ENCODE assay signal across 23 mouse cellular contexts in the genomic region with DNA sequence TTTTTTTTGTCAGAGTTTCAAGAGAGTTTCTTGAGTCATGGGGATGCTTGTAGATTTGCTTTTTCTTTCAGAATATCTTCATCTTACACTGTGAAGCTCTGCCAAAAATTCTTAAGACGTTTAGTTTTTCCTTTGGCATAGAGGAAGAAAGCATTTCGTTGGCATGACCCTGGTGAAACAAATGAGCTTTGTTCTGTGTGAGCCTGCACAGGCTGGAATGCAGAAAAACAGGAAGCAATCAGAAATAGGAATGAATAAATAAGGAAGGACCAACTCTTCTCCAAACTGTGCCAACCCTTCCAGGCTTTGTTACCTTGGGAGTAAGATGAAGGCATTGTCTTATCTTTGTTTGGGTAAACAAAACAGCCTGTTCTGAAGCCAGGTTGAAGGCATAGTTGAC.
DNase-seq lines count a peak whose midpoint lies in the region; ATAC-seq and TF ChIP-seq lines count a peak whose summit lies in the region.
"Had no signal": no experiment of that assay in that cellular context is flagged by ENCODE, and none has a peak within 500 bp of the region (broad histone marks: within the 10 kb centered on the region; RNA-seq: fewer than 3 reads in every experiment).

No protein-coding gene starts in this region.

- H3K27me3 ChIP-seq in forebrain, embryonic 14.5 days (replicated peaks; ENCODE audit: control insufficient read depth, insufficient read depth, low read length): no peaks in the 10 kb centered on the region
- no peaks in the 10 kb centered on the region for H3K27me3 ChIP-seq in forebrain, embryonic 13.5 days
- H3K27me3 ChIP-seq in lung, postnatal 0 days (replicated peaks; ENCODE audit: insufficient read depth, low read length): no peaks in the 10 kb centered on the region
- no peaks in the 10 kb centered on the region for H3K27me3 ChIP-seq in hindbrain, embryonic 11.5 days (ENCODE audit: control insufficient read depth, insufficient read depth, low read length)
- no peaks in the 10 kb centered on the region for H3K27me3 ChIP-seq in limb, embryonic 10.5 days (ENCODE audit: low read depth, poor library complexity, severe bottlenecking)
- H3K27me3 ChIP-seq: CH12.LX; embryonic facial prominence, embryonic 12.5 days; heart, embryonic 13.5 days; hindbrain, embryonic 12.5 days had no signal

- DNase-seq in forebrain, embryonic 14.5 days (ENCODE audit: low spot score): peak; percentile 13
- DNase-seq in lung, postnatal 0 days (ENCODE audit: low spot score): peak; percentile 33
- DNase-seq in lung, postnatal 25 days (ENCODE audit: low spot score): no peak
- DNase-seq in fat pad, adult 2 months (ENCODE audit: extremely low read depth, low read depth, low spot score): peak; percentile 3
- no peak for DNase-seq in hindbrain, embryonic 11.5 days (ENCODE audit: low spot score)
- no peak for DNase-seq in limb, embryonic 10.5 days (ENCODE audit: low spot score)
- DNase-seq: adrenal gland, adult 2 months; adrenal gland, postnatal 25 days; cerebellum, adult 8-10 months; cerebellum, postnatal 14 days; embryo, embryonic 11 days; gastrocnemius, adult 2 months; gastrocnemius, postnatal 25 days; heart, adult 11 months; heart, postnatal 36 days had no signal

- H3K4me1 ChIP-seq in forebrain, embryonic 14.5 days (ENCODE audit: control insufficient read depth, insufficient read depth, low read length): no peaks in the 10 kb centered on the region
- no peaks in the 10 kb centered on the region for H3K4me1 ChIP-seq in forebrain, embryonic 13.5 days
- H3K4me1 ChIP-seq in lung, postnatal 0 days (ENCODE audit: insufficient read depth, low read depth, low read length): no peaks in the 10 kb centered on the region
- H3K4me1 ChIP-seq in hindbrain, embryonic 11.5 days (replicated peaks; ENCODE audit: control insufficient read depth, insufficient read depth, low read length): no peaks in the 10 kb centered on the region
- no peaks in the 10 kb centered on the region for H3K4me1 ChIP-seq in limb, embryonic 10.5 days
- H3K4me1 ChIP-seq: embryonic facial prominence, embryonic 12.5 days; forebrain, embryonic 10.5 days; heart, embryonic 13.5 days; hindbrain, embryonic 12.5 days had no signal

- peak; percentile 30; the same call in 1 of the 2 replicates for TF ChIP-seq EP300 in lung, postnatal 0 days (IDR thresholded peaks at IDR 0.05)

- no peak overlapping the region for H3K4me2 ChIP-seq in forebrain, embryonic 14.5 days (ENCODE audit: low read length)
- no peak overlapping the region for H3K4me2 ChIP-seq in forebrain, embryonic 13.5 days
- H3K4me2 ChIP-seq in lung, postnatal 0 days (replicated peaks; ENCODE audit: low read depth, low read length): no peak overlapping the region
- H3K4me2 ChIP-seq in hindbrain, embryonic 11.5 days (replicated peaks; ENCODE audit: low read depth, low read length): no peak overlapping the region
- H3K4me2 ChIP-seq: embryonic facial prominence, embryonic 12.5 days; heart, embryonic 13.5 days; hindbrain, embryonic 12.5 days had no signal

- H3K27ac ChIP-seq in forebrain, embryonic 14.5 days (ENCODE audit: low read depth, low read length): no peak overlapping the region
- no peak overlapping the region for H3K27ac ChIP-seq in forebrain, embryonic 13.5 days
- H3K27ac ChIP-seq in lung, postnatal 0 days (ENCODE audit: low read length): no peak overlapping the region
- no peak overlapping the region for H3K27ac ChIP-seq in hindbrain, embryonic 11.5 days (ENCODE audit: low read depth, low read length)
- no peak overlapping the region for H3K27ac ChIP-seq in limb, embryonic 10.5 days
- H3K27ac ChIP-seq: embryonic facial prominence, embryonic 12.5 days; forebrain, embryonic 10.5 days; gastrocnemius, adult 2 months; heart, embryonic 13.5 days; hindbrain, embryonic 12.5 days had no signal

- WGBS in forebrain, embryonic 14.5 days: 27% methylated on average over 2 of the region's 2 CpGs
- 45% methylated on average over 2 of the region's 2 CpGs for WGBS in forebrain, embryonic 13.5 days
- WGBS in lung, postnatal 0 days: 3% methylated on average over 2 of the region's 2 CpGs
- 58% methylated on average over 2 of the region's 2 CpGs for whole genome bisulfite sequencing in hindbrain, embryonic 11.5 days
- 63% methylated on average over 2 of the region's 2 CpGs for WGBS in limb, embryonic 10.5 days

- no peak overlapping the region for H3K9ac ChIP-seq in forebrain, embryonic 14.5 days (ENCODE audit: low read length)
- H3K9ac ChIP-seq in forebrain, embryonic 13.5 days: no peak overlapping the region
- no peak overlapping the region for H3K9ac ChIP-seq in lung, postnatal 0 days (replicated peaks; ENCODE audit: low read depth)
- no peak overlapping the region for H3K9ac ChIP-seq in hindbrain, embryonic 11.5 days (ENCODE audit: low read depth, low read length)
- H3K9ac ChIP-seq: embryonic facial prominence, embryonic 12.5 days; heart, embryonic 13.5 days; hindbrain, embryonic 12.5 days had no signal

- no peak for TF ChIP-seq CTCF in lung, postnatal 0 days (IDR thresholded peaks at IDR 0.05)

- no peaks in the 10 kb centered on the region for H3K36me3 ChIP-seq in forebrain, embryonic 14.5 days (ENCODE audit: control insufficient read depth, insufficient read depth, low read length)
- H3K36me3 ChIP-seq in forebrain, embryonic 13.5 days (ENCODE audit: poor library complexity, severe bottlenecking): no peaks in the 10 kb centered on the region
- H3K36me3 ChIP-seq in lung, postnatal 0 days (ENCODE audit: insufficient read depth, low read length): no peaks in the 10 kb centered on the region
- H3K36me3 ChIP-seq in hindbrain, embryonic 11.5 days (ENCODE audit: control insufficient read depth, insufficient read depth, low read length): no peaks in the 10 kb centered on the region
- no peaks in the 10 kb centered on the region for H3K36me3 ChIP-seq in limb, embryonic 10.5 days
- H3K36me3 ChIP-seq: embryonic facial prominence, embryonic 12.5 days; forebrain, embryonic 10.5 days; heart, embryonic 13.5 days; hindbrain, embryonic 12.5 days had no signal

- H3K4me3 ChIP-seq in forebrain, embryonic 14.5 days (ENCODE audit: low read depth, low read length): no peak overlapping the region
- H3K4me3 ChIP-seq in forebrain, embryonic 13.5 days: no peak overlapping the region
- H3K4me3 ChIP-seq in lung, postnatal 0 days (ENCODE audit: low read depth, low read length): no peak overlapping the region
- no peak overlapping the region for H3K4me3 ChIP-seq in hindbrain, embryonic 11.5 days (ENCODE audit: low read depth, low read length)
- H3K4me3 ChIP-seq in limb, embryonic 10.5 days: no peak overlapping the region
- H3K4me3 ChIP-seq: embryonic facial prominence, embryonic 12.5 days; forebrain, embryonic 10.5 days; gastrocnemius, adult 2 months; heart, embryonic 13.5 days; hindbrain, embryonic 12.5 days had no signal

- no peak for ATAC-seq in forebrain, embryonic 14.5 days
- no peak for ATAC-seq in forebrain, embryonic 13.5 days
- peak; percentile 48 for ATAC-seq in lung, postnatal 0 days
- ATAC-seq in hindbrain, embryonic 11.5 days (ENCODE audit: low FRiP score): no peak
- ATAC-seq: hindbrain, embryonic 16.5 days; inflammation-experienced regulatory T-cells, adult 6 months had no signal

- H3K9me3 ChIP-seq in forebrain, embryonic 14.5 days (replicated peaks; ENCODE audit: control insufficient read depth, low read length): no peaks in the 10 kb centered on the region
- no peaks in the 10 kb centered on the region for H3K9me3 ChIP-seq in forebrain, embryonic 13.5 days (replicated peaks)
- no peaks in the 10 kb centered on the region for H3K9me3 ChIP-seq in lung, postnatal 0 days (ENCODE audit: low read length)
- H3K9me3 ChIP-seq in hindbrain, embryonic 11.5 days (ENCODE audit: control insufficient read depth, low read length): no peaks in the 10 kb centered on the region
- no peaks in the 10 kb centered on the region for H3K9me3 ChIP-seq in limb, embryonic 10.5 days (replicated peaks)
- H3K9me3 ChIP-seq: embryonic facial prominence, embryonic 12.5 days; forebrain, embryonic 10.5 days; heart, embryonic 13.5 days; hindbrain, embryonic 12.5 days had no signal

Comparison
In these comparisons a context has a peak if more than half of its experiments do, and no peak if none do; other contexts are left out.
1. DNase-seq: peak in forebrain, embryonic 14.5 days (single experiment), lung, postnatal 0 days (single experiment) and fat pad, adult 2 months (single experiment); none in lung, postnatal 25 days (single experiment), hindbrain, embryonic 11.5 days (single experiment) and limb, embryonic 10.5 days (single experiment).